Mouse (Mus musculus): ENCODE results near the gene Shkbp1. TPM values are rescaled to one million over a fixed set of nuclear protein-coding genes. Genes with fewer than 3 reads are reported as not detected.
A peak's percentile ranks its signal among the peaks of the same experiment; 100 is the strongest.

Gene Shkbp1
- 56.8 and 69.9 TPM in 2 replicates for total RNA-seq (2017)

DNA sequence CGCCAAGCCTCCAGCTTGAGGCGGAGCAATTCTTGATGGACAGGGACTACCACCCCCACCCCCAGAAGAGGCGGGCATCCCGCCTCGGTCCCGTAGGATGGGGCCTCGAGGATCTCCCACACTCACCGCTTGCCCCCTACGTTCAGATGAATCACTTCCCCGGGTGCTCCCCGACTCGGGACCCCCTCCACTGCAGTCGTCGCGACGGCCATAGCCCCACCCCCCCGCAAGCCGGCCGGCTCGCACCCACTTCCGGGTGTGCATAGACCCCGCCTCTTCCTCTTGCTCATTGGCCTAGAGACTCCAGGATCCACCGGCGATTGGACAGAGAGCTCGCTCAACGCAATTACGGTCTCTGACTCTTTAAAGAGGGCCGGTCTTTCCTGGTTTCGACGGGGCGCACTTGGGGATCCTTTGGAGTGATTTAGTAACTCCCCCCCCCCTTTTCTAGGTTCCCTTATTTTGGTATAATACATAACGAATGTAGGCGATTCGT is at the start of gene Shkbp1:
Shkbp1 (minus strand) TSS at position 275 of the 496 bp plus-strand sequence.
- peak; percentile 87 for ATAC-seq (ENCODE audit: extremely low read depth, insufficient number of reproducible peaks, low FRiP score, poor library complexity, severe bottlenecking)

DNA sequence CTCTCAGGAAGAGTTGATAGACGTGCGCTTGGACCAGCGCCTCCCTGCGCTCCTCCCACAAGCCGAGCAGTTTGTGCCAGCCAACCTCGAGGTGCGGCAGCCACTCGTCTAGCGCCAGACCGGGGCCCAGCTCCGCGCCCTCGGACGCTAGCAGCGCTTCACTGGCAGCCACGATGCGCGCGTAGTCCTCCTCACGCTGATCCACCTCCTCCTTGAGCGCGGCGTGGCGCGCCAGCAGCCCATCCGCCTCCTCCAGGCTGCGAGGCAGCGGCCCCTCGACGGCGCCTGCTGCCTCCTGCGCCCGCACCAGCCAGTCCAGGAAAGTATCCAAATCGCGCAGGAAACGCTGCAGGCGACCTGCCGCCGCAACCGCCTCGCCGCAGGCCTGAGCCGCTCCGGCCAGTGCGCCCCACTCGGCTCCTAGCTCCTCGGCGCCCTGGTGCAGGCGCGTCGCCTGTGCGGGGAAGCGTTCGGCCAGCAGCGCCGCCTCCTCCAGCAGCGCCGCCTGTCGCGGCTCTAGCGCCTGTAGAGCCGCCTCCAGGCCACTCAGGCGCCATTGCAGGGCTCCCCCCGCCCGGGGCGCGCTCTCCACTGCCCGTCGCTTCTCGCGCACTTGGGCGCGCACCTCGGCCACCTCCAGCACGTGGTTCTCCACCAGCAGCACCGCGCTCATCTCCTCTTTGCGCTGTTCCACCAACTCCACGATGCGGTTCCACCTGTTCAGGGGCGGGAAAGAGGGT is 48.6 kb upstream of the Shkbp1 start:
- ATAC-seq (ENCODE audit: extremely low read depth, insufficient number of reproducible peaks, low FRiP score, poor library complexity, severe bottlenecking) = no peak

DNA sequence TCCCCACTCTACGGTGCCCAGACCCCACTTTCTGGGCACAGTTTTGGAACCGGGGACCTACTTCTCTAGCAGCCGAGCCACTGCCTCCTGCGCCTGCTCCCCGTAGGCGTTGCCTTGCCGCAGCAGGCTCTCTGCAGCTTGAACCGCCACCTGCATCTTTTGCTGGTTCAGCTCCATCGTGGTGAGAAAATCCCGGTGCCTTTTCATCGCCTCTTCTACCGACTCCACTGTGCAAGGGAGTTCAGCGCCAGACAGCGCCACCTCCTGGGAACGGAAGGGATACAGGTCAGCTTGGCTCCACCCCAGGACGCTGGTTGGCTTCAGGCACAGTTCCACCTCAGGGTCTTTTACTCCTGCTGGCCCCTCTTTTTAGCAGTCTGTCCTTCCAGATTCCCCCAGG is 46.9 kb upstream of the Shkbp1 start:
- ATAC-seq (ENCODE audit: extremely low read depth, insufficient number of reproducible peaks, low FRiP score, poor library complexity, severe bottlenecking) = peak; percentile 40; the same call in 1 of the 2 replicates

- no peak for ATAC-seq (ENCODE audit: extremely low read depth, insufficient number of reproducible peaks, low FRiP score, poor library complexity, severe bottlenecking)
Measured at GRCm38 (mm10) chr7:27400545-27400944, 44.7 kb upstream of the Shkbp1 start.

- ATAC-seq (ENCODE audit: extremely low read depth, insufficient number of reproducible peaks, low FRiP score, poor library complexity, severe bottlenecking) = peak; percentile 59; the same call in 1 of the 2 replicates
Measured at GRCm38 (mm10) chr7:27397048-27397949, 41.5 kb upstream of the Shkbp1 start.

- ATAC-seq (ENCODE audit: extremely low read depth, insufficient number of reproducible peaks, low FRiP score, poor library complexity, severe bottlenecking) = no peak
Measured at GRCm38 (mm10) chr7:27396184-27397047, 40.6 kb upstream of the Shkbp1 start.

GRCm38 (mm10) chr7:27395521-27396183 is 39.8 kb upstream of the Shkbp1 start:
- ATAC-seq (ENCODE audit: extremely low read depth, insufficient number of reproducible peaks, low FRiP score, poor library complexity, severe bottlenecking) = no peak

DNA sequence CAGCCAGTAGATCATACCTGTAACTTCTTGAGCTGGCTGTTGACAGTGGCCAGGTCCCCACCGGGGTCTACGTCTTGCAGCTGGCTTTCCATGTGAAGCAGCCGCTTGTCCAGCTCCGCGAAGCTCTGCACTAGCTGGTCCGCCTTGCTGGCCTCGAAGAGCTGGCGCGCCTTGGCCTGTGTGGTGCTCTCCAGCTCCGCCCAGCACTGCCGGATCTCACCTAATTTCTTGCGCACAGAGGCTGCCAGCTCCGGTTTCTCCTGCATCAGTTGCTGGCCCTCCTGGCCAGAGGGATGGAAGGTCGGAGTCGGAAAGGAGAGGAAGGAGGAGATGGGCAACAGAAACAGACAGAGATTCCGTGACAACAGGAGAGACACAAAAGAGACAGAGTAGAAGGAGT is 35.6 kb upstream of the Shkbp1 start:
- no peak for ATAC-seq (ENCODE audit: extremely low read depth, insufficient number of reproducible peaks, low FRiP score, poor library complexity, severe bottlenecking)

DNA sequence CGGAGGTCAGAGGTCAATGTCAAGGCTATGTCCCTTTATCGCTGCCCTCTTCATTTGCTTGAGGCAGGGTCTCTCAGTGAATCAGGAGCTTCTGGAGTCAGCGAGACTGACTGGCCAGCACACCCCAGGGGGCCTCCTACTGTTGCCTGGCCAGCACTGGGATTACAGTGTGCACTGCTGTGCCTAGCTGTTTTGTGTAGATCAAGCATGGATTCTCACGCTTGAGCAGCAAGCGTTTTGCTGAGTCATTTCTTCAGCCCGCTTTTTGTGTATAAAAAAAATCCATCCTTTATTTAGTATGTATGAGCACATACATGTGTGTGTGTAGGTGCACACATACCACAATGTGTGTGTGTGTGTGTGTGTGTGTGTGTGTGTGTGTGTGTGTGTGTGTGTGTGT is 33.4 kb upstream of the Shkbp1 start:
- no peak for ATAC-seq (ENCODE audit: extremely low read depth, insufficient number of reproducible peaks, low FRiP score, poor library complexity, severe bottlenecking)

DNA sequence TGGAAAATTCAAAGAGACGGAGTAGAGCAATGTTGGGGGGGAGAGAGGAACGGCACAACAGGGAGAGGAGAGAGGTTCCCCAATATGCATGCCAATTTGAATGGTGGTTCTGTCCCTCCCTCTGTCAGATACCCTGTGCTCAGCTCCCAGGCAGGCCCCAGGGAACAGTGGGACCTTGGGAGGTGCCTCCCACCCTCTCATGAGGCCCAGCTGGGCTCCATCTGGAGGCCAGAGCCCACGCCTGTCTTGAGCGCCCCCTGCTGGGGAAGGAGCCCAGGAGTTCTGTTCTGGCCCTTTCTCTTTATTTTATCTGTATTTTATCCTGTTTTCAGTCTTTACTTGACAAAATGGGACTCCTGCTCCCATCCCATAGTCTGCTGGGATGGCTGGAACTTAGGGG is 28.9 kb upstream of the Shkbp1 start:
- peak; percentile 63; the same call in 1 of the 2 replicates for ATAC-seq (ENCODE audit: extremely low read depth, insufficient number of reproducible peaks, low FRiP score, poor library complexity, severe bottlenecking)

- no peak for ATAC-seq (ENCODE audit: extremely low read depth, insufficient number of reproducible peaks, low FRiP score, poor library complexity, severe bottlenecking)
Measured at GRCm38 (mm10) chr7:27384134-27384533, 28.3 kb upstream of the Shkbp1 start.

- no peak for ATAC-seq (ENCODE audit: extremely low read depth, insufficient number of reproducible peaks, low FRiP score, poor library complexity, severe bottlenecking)
Measured at GRCm38 (mm10) chr7:27383233-27383632, 27.4 kb upstream of the Shkbp1 start.

DNA sequence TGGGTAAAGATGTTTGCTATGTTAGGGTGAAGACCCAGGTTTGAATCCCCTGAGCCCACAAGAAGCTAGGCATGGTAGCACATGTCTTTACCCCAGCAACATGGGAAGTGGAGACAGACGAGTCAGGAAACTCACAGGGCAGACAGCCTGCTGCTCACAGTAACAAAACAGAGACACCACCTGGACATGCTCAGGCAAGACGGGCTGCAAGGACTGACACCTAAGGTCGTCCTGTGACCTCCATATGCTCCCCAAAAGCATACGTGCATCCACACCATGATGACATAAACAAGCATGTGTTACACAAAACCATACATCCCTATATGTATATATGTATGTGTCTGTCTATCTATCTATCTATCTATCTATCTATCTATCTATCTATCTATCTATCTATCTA is 25.7 kb upstream of the Shkbp1 start:
- no peak for ATAC-seq (ENCODE audit: extremely low read depth, insufficient number of reproducible peaks, low FRiP score, poor library complexity, severe bottlenecking)

GRCm38 (mm10) chr7:27381009-27381408 is 25.2 kb upstream of the Shkbp1 start:
- no peak for ATAC-seq (ENCODE audit: extremely low read depth, insufficient number of reproducible peaks, low FRiP score, poor library complexity, severe bottlenecking)

DNA sequence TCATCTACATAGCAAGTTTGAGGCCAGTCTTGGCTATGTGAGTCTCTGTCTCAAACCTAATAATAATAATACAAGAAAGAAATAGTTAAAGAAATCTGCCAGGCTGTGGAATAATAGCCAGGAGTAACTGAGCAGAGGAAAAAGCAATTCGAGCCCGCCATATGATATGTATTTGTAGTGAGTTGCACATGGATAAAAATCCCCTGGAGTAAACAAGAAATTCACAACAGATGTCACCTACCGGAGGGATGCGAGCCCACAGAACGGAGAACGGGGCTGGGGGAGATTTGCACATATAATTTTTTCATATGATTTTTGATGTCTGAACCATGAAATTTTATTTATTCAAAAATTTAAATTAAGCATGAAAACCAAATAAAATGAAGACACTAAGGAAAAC is 24.0 kb upstream of the Shkbp1 start:
- ATAC-seq (ENCODE audit: extremely low read depth, insufficient number of reproducible peaks, low FRiP score, poor library complexity, severe bottlenecking) = no peak

DNA sequence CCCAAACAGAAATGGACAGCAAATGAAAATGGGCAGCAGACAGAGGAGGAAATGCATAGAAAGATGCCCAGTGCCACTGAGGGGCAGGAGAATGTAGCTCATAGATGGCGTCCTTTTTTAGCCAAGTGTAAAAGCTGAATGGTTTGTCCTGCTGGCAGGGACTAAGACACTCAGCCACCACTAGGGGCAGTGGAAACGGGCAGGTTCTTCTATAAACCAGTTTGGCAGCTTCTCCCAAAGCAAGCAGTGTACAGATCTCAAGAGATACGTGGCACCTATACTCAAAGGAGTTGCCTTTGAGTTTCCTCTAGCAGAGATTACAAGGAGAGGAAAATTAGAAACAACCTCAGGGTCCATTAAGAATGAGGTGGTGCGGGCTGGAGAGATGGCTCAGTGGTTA is 22.6 kb upstream of the Shkbp1 start:
- peak; percentile 41; the same call in 1 of the 2 replicates for ATAC-seq (ENCODE audit: extremely low read depth, insufficient number of reproducible peaks, low FRiP score, poor library complexity, severe bottlenecking)

DNA sequence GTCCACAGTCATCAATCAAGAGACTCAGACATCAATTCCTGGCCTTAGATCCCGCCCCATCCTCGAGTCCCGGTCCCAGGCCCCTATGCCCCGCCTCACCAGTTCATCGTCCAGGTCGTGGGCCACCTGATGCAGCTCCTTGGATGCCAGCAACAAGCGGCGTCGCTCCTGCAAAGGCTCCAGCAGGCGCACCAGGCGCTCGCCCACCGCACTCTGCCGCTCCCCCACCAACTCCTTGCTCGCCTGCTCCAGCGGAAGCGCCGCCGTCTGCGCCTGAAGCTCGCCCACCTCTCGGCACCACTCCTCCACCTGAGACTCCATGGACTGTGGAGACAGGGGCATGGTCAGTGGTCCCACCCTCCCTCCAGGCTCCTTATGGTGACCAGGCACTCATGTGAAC is 19.5 kb upstream of the Shkbp1 start:
- no peak for ATAC-seq (ENCODE audit: extremely low read depth, insufficient number of reproducible peaks, low FRiP score, poor library complexity, severe bottlenecking)

DNA sequence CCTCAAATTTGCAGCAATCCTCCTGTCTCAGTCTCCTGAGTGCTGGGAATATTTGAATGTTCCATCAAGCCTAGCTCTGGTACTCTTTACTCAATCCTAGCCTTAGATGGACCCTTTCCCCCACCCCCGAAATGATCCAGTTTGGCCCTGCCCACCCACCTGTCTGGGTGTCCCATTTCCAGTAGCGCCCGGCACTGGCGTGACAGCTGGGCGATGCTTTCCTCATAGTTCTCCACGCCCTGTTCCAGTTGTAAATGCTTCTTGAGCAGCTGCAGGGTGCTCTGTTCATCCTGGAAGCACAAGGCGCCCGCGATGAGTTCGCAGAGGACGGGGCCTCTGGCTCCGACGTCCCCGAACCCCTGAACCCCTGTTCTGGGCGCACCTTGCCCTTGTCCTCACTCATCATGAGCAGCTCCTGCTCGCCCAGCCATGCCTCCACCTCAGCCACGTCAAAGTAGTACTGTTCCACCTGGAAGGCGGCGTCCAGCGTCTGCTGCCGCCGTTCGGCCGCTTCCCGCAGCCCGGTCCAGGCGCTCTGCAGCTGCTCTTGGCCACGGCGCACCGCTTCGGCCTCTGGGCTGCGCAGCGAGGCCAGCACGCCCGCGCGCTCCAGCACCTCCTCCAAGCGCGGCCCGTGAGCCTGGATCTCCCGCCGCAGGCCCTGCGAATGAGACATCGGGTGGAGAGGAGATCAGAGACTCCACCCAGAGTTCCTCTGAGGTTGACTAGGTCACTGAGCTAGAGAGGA is 16.1 kb upstream of the Shkbp1 start:
- ATAC-seq (ENCODE audit: extremely low read depth, insufficient number of reproducible peaks, low FRiP score, poor library complexity, severe bottlenecking) = no peak
